Mouse (Mus musculus) lung, postnatal 10 days (tissue): Measurements from ENCODE around the gene Lce3b.

ENCODE experiments used
- DNase-seq: peaks from one replicate; pipeline ENCODE4 v3.0.0; 2021

Lce3b gene

GRCm38 (mm10) chr3:92932679-92933078 lies at the start of gene Lce3b:
TSS of gene Lce3b (plus strand) at chr3:92932979.
- no peak for DNase-seq

- peak; percentile 3 for DNase-seq
Measured at GRCm38 (mm10) chr3:92894063-92894462, 38.7 kb upstream of the Lce3b start.

GRCm38 (mm10) chr3:92894489-92894888 lies 38.3 kb upstream of the Lce3b start:
- DNase-seq: no peak

GRCm38 (mm10) chr3:92902992-92903391 lies 29.8 kb upstream of the Lce3b start:
- DNase-seq: peak; percentile 16

GRCm38 (mm10) chr3:92903640-92904039 lies 29.1 kb upstream of the Lce3b start:
- no peak for DNase-seq

- no peak for DNase-seq
Measured at GRCm38 (mm10) chr3:92905182-92905581, 27.6 kb upstream of the Lce3b start.

GRCm38 (mm10) chr3:92907571-92907970 lies 25.2 kb upstream of the Lce3b start:
- DNase-seq: no peak

GRCm38 (mm10) chr3:92920364-92920763 lies 12.4 kb upstream of the Lce3b start:
- DNase-seq: no peak

- DNase-seq: no peak
Measured at GRCm38 (mm10) chr3:92926130-92926529, 6.6 kb upstream of the Lce3b start, which contains the start of gene Lce3a. TSS of gene Lce3a (minus strand) at chr3:92926230.

- DNase-seq: no peak
Measured at GRCm38 (mm10) chr3:92944186-92944585, 11.4 kb downstream of the Lce3b start, which contains the start of gene Lce3c. TSS of gene Lce3c (plus strand) at chr3:92944486.

- no peak for DNase-seq
Measured at GRCm38 (mm10) chr3:92957090-92957489, 24.3 kb downstream of the Lce3b start, which contains the start of gene Lce3d. TSS of gene Lce3d (plus strand) at chr3:92957390.

GRCm38 (mm10) chr3:92966761-92967160 lies 34.0 kb downstream of the Lce3b start, which contains the start of gene Lce3e:
TSS of gene Lce3e (plus strand) at chr3:92967061.
- DNase-seq: no peak

GRCm38 (mm10) chr3:92978484-92978883 lies 45.7 kb downstream of the Lce3b start:
- no peak for DNase-seq
